13 mouse cellular contexts compared by ENCODE assay signal in genomic region chr8:12917029-12917428, GRCm38 (mm10). TPM values are rescaled to one million over a fixed set of nuclear protein-coding genes. Genes with fewer than 3 reads are reported as not detected.
DNase-seq lines count a peak whose midpoint lies in the region; ATAC-seq and TF ChIP-seq lines count a peak whose summit lies in the region.
"Had no signal": no experiment of that assay in that cellular context is flagged by ENCODE, and none has a peak within 500 bp of the region (broad histone marks: within the 10 kb centered on the region; RNA-seq: fewer than 3 reads in every experiment).

No protein-coding gene starts in this region.

- H3K36me3 ChIP-seq in hindbrain, embryonic 11.5 days (ENCODE audit: control insufficient read depth, insufficient read depth, low read length) = no peaks in the 10 kb centered on the region
- peaks cover 2% of the 10 kb centered on the region; the same call in 1 of the 2 replicates for H3K36me3 ChIP-seq in midbrain, postnatal 0 days (ENCODE audit: insufficient read depth, low read length)
- H3K36me3 ChIP-seq: intestine, embryonic 15.5 days; limb, embryonic 13.5 days had no signal

- no peak overlapping the region for H3K27ac ChIP-seq in hindbrain, embryonic 11.5 days (ENCODE audit: low read depth, low read length)
- peak overlapping the region; percentile 85 for H3K27ac ChIP-seq in midbrain, postnatal 0 days (ENCODE audit: low read depth, low read length)
- H3K27ac ChIP-seq: intestine, embryonic 15.5 days; limb, embryonic 13.5 days had no signal

- H3K4me3 ChIP-seq in hindbrain, embryonic 11.5 days (ENCODE audit: low read depth, low read length) = peak overlapping the region; percentile 49
- H3K4me3 ChIP-seq in midbrain, postnatal 0 days (ENCODE audit: low read depth, low read length) = peak overlapping the region; percentile 48
- H3K4me3 ChIP-seq: intestine, embryonic 15.5 days had no signal

- no peaks in the 10 kb centered on the region for H3K27me3 ChIP-seq in hindbrain, embryonic 11.5 days (ENCODE audit: control insufficient read depth, insufficient read depth, low read length)
- H3K27me3 ChIP-seq in midbrain, postnatal 0 days (ENCODE audit: insufficient read depth, low read length) = no peaks in the 10 kb centered on the region
- H3K27me3 ChIP-seq: intestine, embryonic 15.5 days; limb, embryonic 13.5 days had no signal

- peak; percentile 60 for DNase-seq in cerebellum, adult 11 months
- peak; percentile 74 for DNase-seq in cerebellum, adult 9-10 months
- no peak for DNase-seq in hindbrain, embryonic 11.5 days (ENCODE audit: low spot score)
- DNase-seq in midbrain, postnatal 0 days (ENCODE audit: low spot score) = no peak
- DNase-seq in adrenal gland, postnatal 10 days = no peak
- DNase-seq in urinary bladder, postnatal 10 days (ENCODE audit: low spot score) = no peak
- DNase-seq: kidney, postnatal 4 days; spleen, adult 18-20 months; thymus, adult 2 months had no signal

- no peak overlapping the region for H3K9ac ChIP-seq in hindbrain, embryonic 11.5 days (ENCODE audit: low read depth, low read length)
- H3K9ac ChIP-seq in midbrain, postnatal 0 days (replicated peaks; ENCODE audit: low read length, poor library complexity, severe bottlenecking) = peak overlapping the region; percentile 77
- H3K9ac ChIP-seq: intestine, embryonic 15.5 days had no signal

- no peak for ATAC-seq in cerebellum, adult (ENCODE audit: insufficient number of reproducible peaks, low FRiP score, low TSS enrichment)
- ATAC-seq in hindbrain, embryonic 11.5 days (ENCODE audit: low FRiP score) = no peak
- no peak for ATAC-seq in midbrain, postnatal 0 days (ENCODE audit: low FRiP score)
- ATAC-seq in granulocyte monocyte progenitor cell, adult 5-6 weeks (replicated peaks; ENCODE audit: poor library complexity, severe bottlenecking) = no peak
- ATAC-seq: intestine, embryonic 15.5 days had no signal

- 90% methylated on average over 3 of the region's 3 CpGs for WGBS in hindbrain, embryonic 11.5 days
- 64% methylated on average over 3 of the region's 3 CpGs for WGBS in midbrain, postnatal 0 days

- no peaks in the 10 kb centered on the region for H3K4me1 ChIP-seq in hindbrain, embryonic 11.5 days (replicated peaks; ENCODE audit: control insufficient read depth, insufficient read depth, low read length)
- peaks cover 18% of the 10 kb centered on the region for H3K4me1 ChIP-seq in midbrain, postnatal 0 days (ENCODE audit: insufficient read depth, low read length)

- no peak for TF ChIP-seq CTCF in midbrain, postnatal 0 days (IDR thresholded peaks at IDR 0.05)

- no peak overlapping the region; the same call in 1 of the 2 replicates for H3K4me2 ChIP-seq in hindbrain, embryonic 11.5 days (replicated peaks; ENCODE audit: low read depth, low read length)
- peak overlapping the region; percentile 85 for H3K4me2 ChIP-seq in midbrain, postnatal 0 days (ENCODE audit: low read depth, low read length, poor library complexity, severe bottlenecking)

- H3K9me3 ChIP-seq in hindbrain, embryonic 11.5 days (ENCODE audit: control insufficient read depth, low read length) = no peaks in the 10 kb centered on the region
- no peaks in the 10 kb centered on the region for H3K9me3 ChIP-seq in midbrain, postnatal 0 days (ENCODE audit: low read length)
- H3K9me3 ChIP-seq: intestine, embryonic 15.5 days; limb, embryonic 13.5 days had no signal

RNA-seq across cellular contexts. Expression of gene Mcf2l, which starts 43.4 kb away (rescaled TPM):
- 51.0 and 54.4 TPM in 2 replicates for polyA plus RNA-seq in hindbrain, embryonic 11.5 days (2014; fragmentation: Nextera tagmentation; extraction: Ambion mirVana)
- 391 and 405 TPM in 2 replicates for total RNA-seq in midbrain, postnatal 0 days (2014; rRNA removed)
- 130 and 136 TPM in 2 replicates for polyA plus RNA-seq in midbrain, postnatal 0 days (2015; fragmentation: Nextera tagmentation; extraction: Ambion mirVana)
- 19.5 and 19.8 TPM in 2 replicates for total RNA-seq in granulocyte monocyte progenitor cell, adult 5-6 weeks (2014; fragmentation: Nextera tagmentation)
- total RNA-seq in granulocyte monocyte progenitor cell, adult 5-6 weeks (2017) = 16.2 and 16.4 TPM in 2 replicates
- total RNA-seq in adrenal gland, postnatal 10 days (2021) = 10 to 100 TPM; 43.0 to 52.5 TPM

Comparison
In these comparisons a context has a peak if more than half of its experiments do, and no peak if none do; other contexts are left out.
1. DNase-seq: peak in cerebellum, adult 11 months (single experiment) and cerebellum, adult 9-10 months (single experiment); none in hindbrain, embryonic 11.5 days (single experiment), midbrain, postnatal 0 days (single experiment), adrenal gland, postnatal 10 days (single experiment) and urinary bladder, postnatal 10 days (single experiment).